Mouse (Mus musculus): Measurements from ENCODE around the gene Rab40c. TPM values are rescaled to one million over a fixed set of nuclear protein-coding genes. Genes with fewer than 3 reads are reported as not detected.

Gene Rab40c
- 49.5 and 51.3 TPM in 2 replicates for polyA plus RNA-seq (2012; rRNA removed)

DNA sequence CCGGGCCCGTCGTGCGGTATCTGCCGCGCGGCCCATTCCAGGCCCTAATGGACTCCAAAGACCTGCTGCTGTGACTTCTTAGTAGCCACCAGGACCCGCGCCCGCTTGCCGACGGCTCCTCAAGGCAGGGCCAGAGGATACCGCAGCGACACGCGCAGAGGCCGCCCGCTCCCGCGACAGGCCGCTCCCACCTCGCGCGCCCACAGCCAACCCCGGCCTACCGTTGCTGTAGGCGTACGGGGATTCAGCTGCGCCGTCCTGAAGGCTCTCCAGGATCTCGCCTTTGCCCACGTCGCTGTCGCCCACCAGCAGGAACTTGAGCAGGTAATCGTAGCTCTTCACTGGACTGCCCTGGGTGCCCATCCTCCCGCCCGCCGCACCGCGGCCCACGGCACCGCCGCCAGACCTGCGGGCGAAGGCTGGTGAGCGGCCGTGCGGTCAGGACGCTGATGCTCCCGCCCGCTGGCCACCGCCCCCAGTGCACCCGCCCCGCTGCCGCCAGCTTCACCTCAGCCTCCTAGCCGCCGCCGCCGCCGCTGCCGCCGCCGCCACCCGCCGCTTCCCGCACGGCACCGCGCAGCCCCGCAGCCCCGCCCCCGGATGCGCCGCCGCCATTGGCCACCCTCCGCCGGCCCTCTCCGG is at the start of gene Rab40c:
Gene Rab40c, minus strand, starts transcription at position 584 of the 642 bp plus-strand sequence.
- DNase-seq (ENCODE audit: low read depth): no peak

DNA sequence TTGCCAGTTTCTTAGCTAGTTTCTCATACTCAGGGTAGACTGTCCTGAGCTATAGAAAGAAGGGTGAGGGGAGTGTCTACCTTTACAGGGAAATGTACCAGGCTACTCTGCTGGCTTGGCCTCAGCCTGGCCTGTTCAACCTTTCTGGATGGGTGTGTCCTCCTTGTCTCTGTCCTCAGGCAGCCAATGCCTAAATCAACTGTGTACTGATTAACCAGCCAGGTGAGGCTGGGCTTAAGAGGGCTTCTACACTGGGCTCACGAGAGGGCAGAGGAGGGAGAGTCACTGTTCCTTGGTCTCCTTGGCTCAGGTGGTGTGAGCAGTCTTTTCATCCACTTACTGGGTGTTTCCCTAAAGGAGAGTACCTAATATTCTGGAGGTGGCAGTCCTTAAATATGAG is 48.6 kb upstream of the Rab40c start:
- no peak for DNase-seq (ENCODE audit: low read depth)

DNA sequence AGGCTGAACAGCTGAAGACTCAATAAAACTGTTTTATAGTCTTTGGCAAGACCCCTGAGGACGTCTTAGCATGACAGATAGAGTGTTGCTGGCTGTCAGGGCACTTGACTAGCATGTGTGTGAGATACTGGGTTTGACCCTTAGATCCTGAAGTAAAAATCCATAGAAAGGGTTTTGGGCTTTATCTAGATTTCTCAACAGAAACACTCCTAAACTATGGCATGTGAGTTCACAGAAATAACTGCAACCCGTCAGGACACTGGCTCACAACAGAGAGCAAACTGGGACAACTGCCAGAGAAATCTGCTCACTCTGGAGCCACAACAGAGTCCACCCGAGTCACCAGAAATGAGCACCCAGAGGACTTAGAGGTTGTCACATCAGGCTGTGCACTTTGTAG is 48.1 kb upstream of the Rab40c start:
- DNase-seq (ENCODE audit: low read depth): no peak

- DNase-seq (ENCODE audit: low read depth): no peak
These were observed 44.7 kb upstream of the Rab40c start for GRCm38 (mm10) chr17:25964271-25964670.

GRCm38 (mm10) chr17:25962413-25962905 is 42.9 kb upstream of the Rab40c start:
- DNase-seq (ENCODE audit: low read depth): no peak

DNA sequence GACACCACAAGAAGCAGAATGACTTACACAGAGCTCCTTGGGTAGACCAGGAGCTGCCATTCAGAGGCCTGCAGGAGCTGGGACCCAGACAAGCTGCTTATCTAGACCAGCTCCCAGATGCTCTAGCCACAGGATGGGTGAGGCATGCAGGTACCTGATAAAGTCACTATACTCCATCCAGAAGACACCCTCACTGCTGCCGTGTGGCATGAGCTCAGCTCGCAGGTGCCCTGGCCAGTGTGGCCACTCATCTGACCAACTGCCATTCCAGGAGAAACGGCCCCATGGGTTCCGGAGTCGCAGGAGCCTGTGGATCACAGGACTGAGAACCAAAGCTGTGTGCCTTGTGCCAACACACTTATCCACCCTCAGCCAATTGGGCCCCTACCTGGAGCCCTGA is 42.0 kb upstream of the Rab40c start:
- DNase-seq (ENCODE audit: low read depth): no peak

GRCm38 (mm10) chr17:25959630-25960467 is 40.3 kb upstream of the Rab40c start:
- no peak for DNase-seq (ENCODE audit: low read depth)

DNA sequence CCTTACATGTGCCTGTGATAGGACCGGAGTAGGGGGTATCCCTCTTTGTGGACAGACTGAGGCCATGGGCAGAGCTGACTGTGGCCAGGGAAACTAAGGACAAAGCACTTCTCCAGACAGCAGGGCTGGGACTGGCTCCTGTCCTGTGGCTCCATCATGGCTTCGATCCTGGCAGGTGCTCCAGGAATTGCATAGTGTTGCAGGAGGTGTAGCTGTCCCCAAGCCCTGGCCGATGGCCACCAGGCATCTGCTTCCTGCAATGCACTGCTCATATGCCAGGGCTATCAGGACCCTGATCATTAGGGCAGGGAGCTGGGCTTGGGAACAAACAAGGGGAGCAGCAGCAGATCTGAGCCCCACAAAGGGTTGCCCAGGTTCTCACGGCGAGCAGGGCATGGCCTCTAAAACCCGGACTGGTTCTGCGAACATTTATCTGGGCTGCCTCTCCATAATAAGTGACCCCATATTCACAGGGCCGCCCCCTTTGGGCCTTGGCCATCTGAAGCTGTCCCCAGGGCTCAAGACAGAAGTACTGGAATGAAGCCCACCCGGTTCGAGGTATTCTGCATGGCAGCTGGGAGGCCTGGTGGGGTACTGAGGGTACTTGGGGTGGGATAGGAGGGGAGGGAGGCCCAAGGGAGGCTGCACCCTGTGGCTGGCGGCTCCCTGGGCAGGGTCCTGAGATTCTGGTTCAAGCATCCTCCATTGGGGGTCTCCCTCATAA is 39.4 kb upstream of the Rab40c start:
- DNase-seq (ENCODE audit: low read depth): no peak

- DNase-seq (ENCODE audit: low read depth): no peak
These were observed 38.1 kb upstream of the Rab40c start for GRCm38 (mm10) chr17:25957586-25958051.

- DNase-seq (ENCODE audit: low read depth): no peak
These were observed 37.1 kb upstream of the Rab40c start for GRCm38 (mm10) chr17:25956631-25957030.

DNA sequence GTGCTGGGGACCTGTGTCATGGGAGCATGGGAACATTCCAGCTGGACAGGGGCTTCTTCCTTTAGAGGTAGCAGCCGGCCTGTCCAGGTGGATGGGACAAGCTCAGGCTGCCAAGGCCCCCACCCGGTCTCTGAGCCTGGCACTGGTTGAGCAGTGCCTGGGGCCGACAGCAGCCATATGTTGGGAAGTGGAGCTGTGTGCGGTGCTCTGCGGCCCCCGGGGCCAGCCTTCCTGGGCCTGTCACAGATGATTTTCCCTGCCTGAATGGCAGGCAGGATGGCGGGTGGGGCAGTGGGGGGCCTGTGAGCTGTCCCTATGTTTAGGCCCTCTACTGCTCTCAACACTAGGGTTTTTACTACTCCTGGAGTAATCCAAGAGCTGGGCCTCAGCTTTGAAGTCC is 36.7 kb upstream of the Rab40c start:
- DNase-seq (ENCODE audit: low read depth): no peak

DNA sequence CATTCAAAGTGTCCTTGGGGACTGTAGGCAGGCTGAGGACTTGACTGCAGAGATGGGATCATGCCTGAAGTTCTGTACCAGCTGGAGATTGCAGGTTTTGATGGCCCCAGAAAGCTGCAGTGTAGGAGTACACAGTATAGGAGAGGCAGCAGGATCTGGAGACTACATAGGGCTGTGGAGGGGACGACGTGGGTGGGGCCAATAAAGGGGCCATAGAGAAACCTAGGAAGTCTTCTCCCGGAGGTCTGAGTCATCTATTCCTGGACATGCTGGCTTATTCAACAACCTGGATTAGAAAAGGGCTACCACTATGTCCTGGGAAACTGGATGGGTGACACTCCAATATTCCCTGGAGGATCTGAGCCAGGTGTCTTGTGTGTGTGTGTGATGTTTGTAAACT is 36.2 kb upstream of the Rab40c start:
- DNase-seq (ENCODE audit: low read depth): no peak

GRCm38 (mm10) chr17:25954671-25955070 is 35.1 kb upstream of the Rab40c start:
- no peak for DNase-seq (ENCODE audit: low read depth)

DNA sequence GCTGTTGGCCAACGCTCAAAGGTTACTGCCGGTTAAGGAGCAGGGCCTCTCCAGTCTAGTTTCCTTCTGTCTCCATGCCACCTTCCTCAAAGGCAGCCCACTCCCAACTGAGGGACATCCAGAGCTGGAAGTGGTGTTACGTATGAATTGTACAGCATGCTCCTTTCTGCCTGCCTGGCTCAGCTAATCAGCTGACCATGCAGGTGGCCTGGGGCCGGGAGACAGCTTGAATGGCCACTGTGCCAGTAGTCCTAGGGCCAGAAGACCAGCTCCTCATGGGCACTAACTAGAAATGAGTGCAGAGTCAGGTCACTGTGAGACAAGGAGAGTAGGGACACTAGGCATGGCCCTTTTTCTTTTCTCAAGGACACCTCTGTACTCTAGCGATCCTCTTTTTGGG is 33.6 kb upstream of the Rab40c start:
- no peak for DNase-seq (ENCODE audit: low read depth)

DNA sequence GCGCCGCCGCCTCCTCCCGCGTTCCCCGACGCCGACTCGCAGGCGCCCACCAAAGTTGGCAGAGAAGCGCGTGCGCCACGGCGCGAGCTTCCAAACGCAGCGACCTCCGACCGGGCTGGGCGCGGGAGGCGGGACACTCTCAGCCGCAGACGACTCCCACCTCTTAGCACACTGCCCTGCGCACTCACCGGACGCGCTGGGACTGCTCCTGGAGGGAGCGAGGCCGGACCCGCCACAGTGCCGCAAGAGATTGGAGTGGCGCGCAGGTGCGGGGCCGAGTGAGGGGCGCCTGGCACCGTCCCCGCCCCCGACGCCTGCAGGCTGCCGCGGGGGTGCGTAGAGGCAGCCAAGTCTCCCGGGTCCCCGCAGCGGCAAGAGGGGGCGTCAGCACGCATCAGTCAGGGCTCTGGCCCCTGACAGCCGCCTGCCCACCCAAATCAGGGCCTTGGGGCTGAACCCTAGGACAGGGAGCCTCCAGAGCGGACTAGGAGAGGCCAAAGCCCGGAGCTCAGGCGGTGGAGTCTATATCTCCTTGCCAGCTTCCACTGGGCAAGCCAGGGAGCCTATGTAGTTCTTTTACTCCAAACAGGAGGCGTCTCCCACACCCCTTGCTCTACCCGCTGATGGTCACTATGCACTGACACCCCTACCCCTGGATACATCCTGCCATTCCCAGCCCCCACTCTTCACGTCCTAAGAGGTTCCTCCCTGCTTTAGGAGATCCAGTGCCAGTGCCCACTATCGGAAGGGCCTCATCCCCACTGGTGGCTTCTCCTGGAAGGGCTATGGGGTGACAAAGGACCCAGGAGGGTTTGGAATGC is 32.5 kb upstream of the Rab40c start, which contains the start of gene A930017K11Rik:
Gene A930017K11Rik, minus strand, starts transcription at position 763 of the 821 bp plus-strand sequence.
- DNase-seq (ENCODE audit: low read depth): no peak

- DNase-seq (ENCODE audit: low read depth): no peak
These were observed 31.8 kb upstream of the Rab40c start for GRCm38 (mm10) chr17:25951225-25951802.

GRCm38 (mm10) chr17:25950706-25951105 is 31.2 kb upstream of the Rab40c start:
- DNase-seq (ENCODE audit: low read depth): no peak

DNA sequence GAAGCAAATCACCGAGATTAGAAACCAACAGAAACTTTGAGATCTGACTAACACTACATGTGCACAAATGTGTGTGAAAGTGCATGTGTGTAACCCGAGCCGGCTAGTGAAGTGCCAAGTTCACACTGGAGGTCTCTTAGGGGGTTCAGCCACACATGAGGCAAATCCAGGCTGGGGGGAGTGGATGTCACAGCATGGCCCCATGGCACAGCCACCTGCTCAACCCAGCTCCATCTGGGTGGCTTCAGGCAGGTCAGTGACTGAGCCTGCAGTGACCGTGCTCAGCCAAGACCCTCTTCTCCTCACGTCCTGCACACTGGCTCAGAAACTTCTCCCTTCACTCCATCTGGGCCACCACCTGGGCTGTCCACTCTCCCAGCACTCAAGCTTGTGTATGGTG is 30.5 kb upstream of the Rab40c start:
- no peak for DNase-seq (ENCODE audit: low read depth)

- DNase-seq (ENCODE audit: low read depth): no peak
These were observed 28.5 kb upstream of the Rab40c start for GRCm38 (mm10) chr17:25948051-25948450.

GRCm38 (mm10) chr17:25947576-25947975 is 28.0 kb upstream of the Rab40c start:
- no peak for DNase-seq (ENCODE audit: low read depth)

DNA sequence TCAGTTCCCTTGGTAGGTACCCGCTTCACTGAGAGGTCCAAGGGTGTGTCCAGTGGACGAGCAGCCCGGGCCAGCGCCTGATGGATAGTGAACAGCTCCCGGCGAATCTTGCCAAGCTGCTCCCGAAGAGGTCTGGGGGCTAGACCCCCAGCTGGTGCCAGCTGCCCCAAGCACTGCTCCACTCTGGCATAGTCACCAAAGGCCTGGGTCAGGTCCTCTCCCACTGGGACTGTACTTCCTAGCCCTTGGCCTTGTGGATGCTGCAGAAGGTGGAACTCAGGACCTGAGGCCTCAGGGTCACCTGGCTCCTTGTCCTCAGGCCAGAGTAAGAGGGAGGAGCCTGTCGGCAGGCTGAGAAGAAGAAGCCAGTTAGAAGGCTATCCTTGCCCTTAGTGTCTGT is 27.4 kb upstream of the Rab40c start:
- no peak for DNase-seq (ENCODE audit: low read depth)
